Mouse (Mus musculus) heart, embryonic 11.5 days (tissue): ENCODE measurements around the gene Slc7a14. TPM values are rescaled to one million over a fixed set of nuclear protein-coding genes. Genes with fewer than 3 reads are reported as not detected.

Experiments
- ATAC-seq: fragments of 200-750 bp; cut with Nextera tagmentation; replicated peaks from 2 replicates; pipeline ENCODE4 v1.8.0; 2017; ENCODE audit warnings: moderate library complexity; ENCODE audit not compliant: insufficient number of reproducible peaks, low FRiP score, low TSS enrichment
- H3K27ac ChIP-seq: fragments of 300-500 bp; sonication (generic); 2 replicates; pipeline ENCODE4 v1.5.1; 2014; ENCODE audit warnings: mild to moderate bottlenecking, low read depth, low read length
- H3K27me3 ChIP-seq: fragments of 300-500 bp; sonication (generic); 2 replicates; pipeline ENCODE4 v1.6.1; 2014; ENCODE audit warnings: mild to moderate bottlenecking, low read length, mixed read lengths; ENCODE audit not compliant: control insufficient read depth, insufficient read depth
- H3K36me3 ChIP-seq: fragments of 300-500 bp; sonication (generic); 2 replicates; pipeline ENCODE4 v1.6.1; 2014; ENCODE audit warnings: mild to moderate bottlenecking, low read length, moderate library complexity, mixed read lengths; ENCODE audit not compliant: control insufficient read depth, insufficient read depth
- H3K4me1 ChIP-seq: fragments of 300-500 bp; sonication (generic); 2 replicates; pipeline ENCODE4 v1.6.1; 2014; ENCODE audit warnings: low read length; ENCODE audit not compliant: control insufficient read depth, insufficient read depth
- H3K4me2 ChIP-seq: fragments of 300-500 bp; sonication (generic); 2 replicates; pipeline ENCODE4 v1.6.1; 2014; ENCODE audit warnings: mild to moderate bottlenecking, moderate library complexity
- H3K4me3 ChIP-seq: fragments of 300-500 bp; sonication (generic); 2 replicates; pipeline ENCODE4 v1.5.1; 2014; ENCODE audit warnings: low read depth, low read length
- H3K9ac ChIP-seq: fragments of 300-500 bp; sonication (generic); 2 replicates; pipeline ENCODE4 v1.6.1; 2014; ENCODE audit warnings: mild to moderate bottlenecking, low read depth, low read length, moderate library complexity
- H3K9me3 ChIP-seq: fragments of 300-500 bp; sonication (generic); replicated peaks from 2 replicates; pipeline ENCODE4 v1.6.1; 2016; ENCODE audit warnings: low read length; ENCODE audit not compliant: control insufficient read depth
- WGBS: fragments of 180-500 bp; shearing (Covaris S2); extraction: QIAGEN DNeasy Blood & Tissue Kit; methylation state at CpG from one replicate; pipeline ENCODE4 v1.1.7; 2014; ENCODE audit not compliant: insufficient replicate concordance; 5-methylcytosine and 5-hydroxymethylcytosine counted together
- polyA plus RNA-seq: library from polyadenylated mRNA; unstranded; fragments of >200 nt; fragmentation: Nextera tagmentation; extraction: Ambion mirVana; gene quantifications from 2 replicates; pipeline ENCODE4 v1.2.1, GENCODE M21; 2014

The Slc7a14 gene
- polyA plus RNA-seq, 1 experiment from 2014 or later, result 0.53 TPM

- 72% methylated on average over 4 of the region's 4 CpGs for WGBS
- Histone ChIP-seq H3K27me3 (no peaks in the 10 kb centered on the region), H3K27ac (no peak overlapping the region), H3K9me3 (no peaks in the 10 kb centered on the region), H3K4me3 (no peak overlapping the region), H3K4me1 (no peaks in the 10 kb centered on the region), H3K9ac (no peak overlapping the region), H3K36me3 (no peaks in the 10 kb centered on the region), H3K4me2 (no peak overlapping the region)
- no peak for ATAC-seq
Measured at GRCm38 (mm10) chr3:31269551-31270317, 40.4 kb downstream of the Slc7a14 start.

- H3K4me3 ChIP-seq, result no peak overlapping the region
- 62% methylated on average over 2 of the region's 2 CpGs for WGBS
- ATAC-seq, result no peak
Measured at GRCm38 (mm10) chr3:31267921-31268320, 42.3 kb downstream of the Slc7a14 start.

GRCm38 (mm10) chr3:31266941-31267340, 43.2 kb downstream of the Slc7a14 start:
- WGBS, result 82% methylated on average over 7 of the region's 7 CpGs
- Histone ChIP-seq H3K9ac (no peak overlapping the region), H3K27me3 (no peaks in the 10 kb centered on the region), H3K4me3 (no peak overlapping the region), H3K9me3 (no peaks in the 10 kb centered on the region), H3K36me3 (no peaks in the 10 kb centered on the region), H3K27ac (no peak overlapping the region), H3K4me2 (no peak overlapping the region), H3K4me1 (no peaks in the 10 kb centered on the region)
- no peak for ATAC-seq

More at GRCm38 (mm10) chr3:31267921-31268320, 42.3 kb downstream of the Slc7a14 start:
- no peaks in the 10 kb centered on the region for H3K4me1 ChIP-seq
- no peak overlapping the region for H3K27ac ChIP-seq
- no peak overlapping the region for H3K9ac ChIP-seq
- no peak overlapping the region for H3K4me2 ChIP-seq
- H3K36me3 ChIP-seq, result no peaks in the 10 kb centered on the region
- no peaks in the 10 kb centered on the region for H3K27me3 ChIP-seq
- H3K9me3 ChIP-seq, result no peaks in the 10 kb centered on the region

GRCm38 (mm10) chr3:31263535-31263934, 46.6 kb downstream of the Slc7a14 start:
- no peak overlapping the region for H3K27ac ChIP-seq
- no peaks in the 10 kb centered on the region for H3K9me3 ChIP-seq
- 73% methylated on average over 3 of the region's 3 CpGs for WGBS
- H3K4me1 ChIP-seq, result peaks cover 11% of the 10 kb centered on the region
- no peaks in the 10 kb centered on the region for H3K27me3 ChIP-seq
- H3K9ac ChIP-seq, result no peak overlapping the region
- H3K36me3 ChIP-seq, result no peaks in the 10 kb centered on the region
- H3K4me3 ChIP-seq, result no peak overlapping the region
- no peak overlapping the region for H3K4me2 ChIP-seq
- ATAC-seq, result no peak

- ATAC-seq, result no peak
- H3K4me3 ChIP-seq, result no peak overlapping the region
- no peaks in the 10 kb centered on the region for H3K27me3 ChIP-seq
- no peaks in the 10 kb centered on the region for H3K9me3 ChIP-seq
- no peak overlapping the region for H3K4me2 ChIP-seq
- no peaks in the 10 kb centered on the region for H3K36me3 ChIP-seq
- WGBS, result 61% methylated on average over 7 of the region's 7 CpGs
- peaks cover 11% of the 10 kb centered on the region for H3K4me1 ChIP-seq
- no peak overlapping the region for H3K27ac ChIP-seq
- no peak overlapping the region for H3K9ac ChIP-seq
Measured at GRCm38 (mm10) chr3:31261418-31262014, 48.7 kb downstream of the Slc7a14 start.

GRCm38 (mm10) chr3:31260964-31261346, 49.2 kb downstream of the Slc7a14 start:
- H3K9me3 ChIP-seq, result no peaks in the 10 kb centered on the region
- H3K9ac ChIP-seq, result no peak overlapping the region
- no peaks in the 10 kb centered on the region for H3K36me3 ChIP-seq
- peaks cover 11% of the 10 kb centered on the region for H3K4me1 ChIP-seq
- 58% methylated on average over 3 of the region's 3 CpGs for WGBS
- H3K4me2 ChIP-seq, result no peak overlapping the region
- H3K27me3 ChIP-seq, result no peaks in the 10 kb centered on the region
- H3K4me3 ChIP-seq, result no peak overlapping the region
- H3K27ac ChIP-seq, result no peak overlapping the region
- ATAC-seq, result no peak

GRCm38 (mm10) chr3:31260329-31260963, 49.7 kb downstream of the Slc7a14 start:
- no peaks in the 10 kb centered on the region for H3K36me3 ChIP-seq
- peak overlapping the region; percentile 25 for H3K27ac ChIP-seq
- H3K9me3 ChIP-seq, result no peaks in the 10 kb centered on the region
- WGBS, result 18% methylated on average over 7 of the region's 7 CpGs
- ATAC-seq, result peak; percentile 62
- no peak overlapping the region for H3K4me2 ChIP-seq
- H3K4me1 ChIP-seq, result peaks cover 11% of the 10 kb centered on the region
- H3K27me3 ChIP-seq, result no peaks in the 10 kb centered on the region
- H3K9ac ChIP-seq, result no peak overlapping the region
- no peak overlapping the region for H3K4me3 ChIP-seq

GRCm38 (mm10) chr3:31259553-31260255, 50.5 kb downstream of the Slc7a14 start:
- Histone ChIP-seq H3K36me3 (no peaks in the 10 kb centered on the region), H3K9me3 (no peaks in the 10 kb centered on the region), H3K27me3 (no peaks in the 10 kb centered on the region), H3K4me1 (peaks cover 11% of the 10 kb centered on the region), H3K9ac (no peak overlapping the region), H3K27ac (peak overlapping the region; percentile 25), H3K4me2 (no peak overlapping the region), H3K4me3 (no peak overlapping the region)
- ATAC-seq, result no peak
- 49% methylated on average over 7 of the region's 7 CpGs for WGBS
